Mouse (Mus musculus): ENCODE measurements at regions not wholly inside any gene's neighbourhood (a gene's known extent, or its start where the extent isn't known, plus 50 kb on each side); places are given as distances from the start of the nearest gene placed in this dataset.
"Not testable (repeated sequence)": the region's sequence is repeated elsewhere in the genome, so short reads cannot be mapped to it uniquely, and the experiment has no call there.

DNA sequence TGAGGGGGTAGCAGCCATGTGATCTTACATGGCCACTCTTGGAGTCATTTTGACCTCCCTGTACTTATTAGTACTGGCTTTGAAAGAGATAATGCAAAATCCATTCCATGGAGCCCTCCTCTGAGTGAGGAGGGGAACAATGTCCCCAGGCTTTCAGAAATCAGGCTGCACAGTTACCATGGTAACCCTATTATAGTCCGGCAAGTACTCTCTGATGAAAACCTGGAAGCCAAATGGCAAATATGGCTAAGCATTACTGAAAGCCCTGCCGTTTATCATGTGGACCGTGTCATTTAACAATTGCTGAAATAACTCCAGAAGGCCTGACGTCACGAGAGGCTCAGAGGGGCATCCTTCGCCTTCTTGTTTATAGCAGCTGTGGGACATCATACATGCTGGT lies 82.5 kb upstream of the Xcl1 start:
- no peak for DNase-seq (ENCODE audit: low spot score in 2 of 2)

DNA sequence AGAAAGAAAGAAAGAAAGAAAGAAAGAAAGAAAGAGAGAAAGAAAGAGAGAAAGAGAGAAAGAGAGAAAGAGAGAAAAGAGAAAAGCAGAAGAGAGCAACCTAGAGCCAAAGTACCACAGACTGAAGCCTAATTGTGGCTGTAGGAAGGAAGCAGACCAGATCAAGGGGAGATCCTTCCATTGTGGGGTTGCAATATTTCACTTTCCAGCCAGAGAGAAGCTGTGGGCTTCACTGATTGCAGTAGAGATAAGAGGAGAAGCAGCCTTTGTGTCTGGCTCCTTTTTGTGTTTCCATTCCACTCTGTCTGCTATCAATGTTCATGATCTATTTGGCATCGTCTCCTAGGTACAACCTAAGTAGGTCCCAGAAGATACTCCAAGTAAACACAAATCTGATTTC lies 79.0 kb upstream of the Xcl1 start:
- DNase-seq (ENCODE audit: low spot score in 2 of 2), result no peak

DNA sequence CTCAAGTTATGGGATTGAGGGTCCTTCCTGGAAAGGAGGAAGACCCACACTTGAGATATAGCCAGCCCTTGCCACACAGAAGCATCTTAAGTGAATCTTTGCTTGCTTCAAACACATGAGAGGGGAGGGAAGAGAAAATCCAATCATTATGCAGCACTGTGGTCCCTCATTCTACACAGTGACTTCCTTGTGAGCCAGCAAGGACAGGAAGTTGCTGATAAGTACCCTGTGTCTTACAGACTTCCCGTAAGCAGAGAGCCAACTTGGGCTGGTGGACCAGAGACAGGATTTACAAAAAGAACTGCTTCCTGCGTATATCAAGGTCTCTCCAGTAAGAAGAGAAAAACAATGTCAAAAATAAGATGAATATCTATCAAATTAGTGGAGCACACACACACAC lies 78.1 kb upstream of the Xcl1 start:
- DNase-seq (ENCODE audit: low spot score in 2 of 2), result no peak

DNA sequence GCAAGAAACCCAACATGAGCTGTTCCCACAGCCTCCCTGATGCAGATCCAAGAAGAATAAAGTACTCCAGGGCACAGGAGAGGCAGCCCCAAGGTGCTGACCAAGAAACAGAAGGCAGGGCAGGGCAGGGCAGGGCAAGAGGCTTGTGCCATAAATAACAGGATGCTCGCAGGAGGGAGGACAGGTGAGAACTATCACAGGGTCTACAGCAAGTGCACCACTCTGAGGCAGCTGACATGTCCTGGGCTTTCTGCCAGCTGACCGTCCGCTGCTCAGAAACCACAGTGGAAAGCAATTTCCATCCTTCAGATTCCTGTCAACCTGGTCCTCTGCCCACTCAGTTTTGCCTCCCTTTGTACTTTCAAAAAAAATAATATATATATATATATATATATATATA lies 77.0 kb upstream of the Xcl1 start:
- no peak for DNase-seq (ENCODE audit: low spot score in 2 of 2)

DNA sequence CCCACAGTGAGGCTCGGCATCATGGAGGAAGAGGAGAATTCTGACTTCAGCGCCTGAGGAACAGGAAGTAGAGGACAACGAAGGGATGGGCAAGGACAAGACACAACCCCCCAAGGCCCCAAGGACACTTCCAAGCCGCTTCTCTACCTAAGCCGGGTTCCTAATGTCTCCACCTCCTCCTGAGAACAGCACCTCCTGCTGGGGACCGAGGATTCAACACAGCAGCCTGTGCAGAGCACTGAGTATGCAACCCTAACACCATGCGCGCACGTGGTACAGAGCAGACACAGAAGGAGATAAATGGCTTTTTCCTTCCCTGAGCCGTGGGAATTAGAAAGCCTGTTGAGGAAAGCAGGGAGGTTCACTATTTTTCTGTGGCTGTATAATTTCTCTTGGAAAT lies 64.2 kb upstream of the Xcl1 start:
- DNase-seq (ENCODE audit: low spot score in 2 of 2), result no peak

DNA sequence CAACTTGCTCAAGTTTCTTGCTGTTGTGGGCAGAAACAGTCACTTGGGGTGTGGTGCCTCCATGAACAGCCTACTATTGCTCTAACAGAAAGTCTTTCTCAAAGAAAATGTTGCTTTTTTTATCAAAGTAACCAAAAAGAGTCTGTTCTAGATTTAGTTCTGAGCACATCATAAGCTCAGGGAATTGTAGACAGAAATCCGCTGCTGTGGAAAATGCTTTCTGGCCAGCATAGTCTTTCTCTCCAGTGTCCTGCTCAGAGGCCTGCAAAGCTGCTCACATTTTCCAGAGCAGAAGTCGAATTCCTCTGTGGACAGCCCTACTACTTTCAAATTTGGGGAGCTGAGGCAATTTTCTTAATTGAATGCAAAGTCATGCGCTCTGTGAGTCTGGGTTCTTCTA lies 63.3 kb upstream of the Xcl1 start:
- no peak for DNase-seq (ENCODE audit: low spot score in 2 of 2)

DNA sequence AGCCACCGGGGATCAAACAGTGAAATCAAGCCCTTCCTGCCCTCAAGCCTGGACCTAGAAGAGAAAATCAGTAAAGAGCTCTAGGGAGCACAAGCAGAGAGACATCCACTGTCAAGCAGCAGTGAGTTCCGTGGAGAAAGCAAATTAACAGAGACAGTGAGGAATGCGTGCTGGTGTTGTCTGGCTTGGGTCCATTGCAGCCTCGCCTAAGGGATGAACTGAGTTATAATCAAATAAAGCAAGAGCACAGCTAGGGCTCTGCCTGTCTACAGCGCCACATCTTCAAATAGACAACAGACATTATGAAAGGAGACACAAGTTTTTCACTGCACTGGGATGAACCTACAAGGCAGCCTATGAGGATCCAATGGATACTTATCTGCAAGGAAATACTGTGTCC lies 62.3 kb upstream of the Xcl1 start:
- DNase-seq (ENCODE audit: low spot score in 2 of 2), result no peak

DNA sequence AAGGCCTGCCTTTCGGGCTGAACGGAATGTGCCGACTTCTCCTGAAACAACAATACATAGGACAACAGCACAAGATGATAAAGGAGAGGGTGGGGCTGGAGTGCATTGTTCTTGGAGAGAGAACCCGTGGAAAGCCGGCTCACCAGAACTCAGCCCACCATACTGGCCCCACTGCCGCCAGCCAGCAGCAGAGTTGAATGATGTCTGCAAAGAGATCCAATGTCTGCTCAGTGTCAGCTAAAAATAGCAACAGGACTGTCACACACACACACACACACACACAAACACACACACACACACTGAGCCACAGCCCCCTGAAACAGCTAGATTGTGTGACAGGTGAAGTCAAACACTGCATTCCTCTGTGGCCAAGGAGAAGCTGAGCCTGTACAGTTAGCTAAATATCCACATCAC lies 58.9 kb upstream of the Xcl1 start:
- no peak for DNase-seq (ENCODE audit: low spot score in 2 of 2)

DNA sequence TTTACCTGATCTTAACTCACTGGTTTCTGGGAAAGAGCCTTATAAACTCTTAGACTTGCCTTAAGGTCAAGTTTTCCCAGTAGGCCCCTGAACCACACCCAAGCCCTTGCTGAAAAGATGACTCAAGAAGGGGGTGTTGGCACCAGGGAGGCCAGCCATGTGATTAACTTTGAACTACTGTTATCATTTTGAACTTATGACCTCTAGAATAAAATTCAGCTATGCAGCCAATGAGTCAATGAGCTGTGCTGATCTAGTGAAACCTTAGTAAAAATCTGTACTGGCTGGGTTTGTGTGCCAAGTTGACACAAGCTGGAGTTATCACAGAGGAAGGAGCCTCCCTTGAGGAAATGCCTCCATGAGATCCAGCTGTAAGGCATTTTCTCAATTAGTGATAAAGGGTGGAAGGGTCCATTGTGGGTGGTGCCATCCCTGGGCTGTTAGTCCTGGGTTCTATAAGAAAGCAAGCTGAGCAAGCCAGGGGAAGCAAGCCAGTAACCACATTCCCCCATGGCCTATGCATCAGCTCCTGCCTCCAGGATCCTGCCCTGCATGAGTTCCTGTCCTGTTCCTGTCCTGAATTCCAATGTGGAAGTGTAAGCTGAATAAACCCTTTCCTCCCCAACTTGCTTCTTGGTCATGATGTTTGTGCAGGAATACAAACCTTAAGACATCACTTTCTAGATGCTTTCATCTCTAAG lies 58.0 kb upstream of the Xcl1 start:
- not testable (repeated sequence) for DNase-seq (ENCODE audit: low spot score in 2 of 2)

DNA sequence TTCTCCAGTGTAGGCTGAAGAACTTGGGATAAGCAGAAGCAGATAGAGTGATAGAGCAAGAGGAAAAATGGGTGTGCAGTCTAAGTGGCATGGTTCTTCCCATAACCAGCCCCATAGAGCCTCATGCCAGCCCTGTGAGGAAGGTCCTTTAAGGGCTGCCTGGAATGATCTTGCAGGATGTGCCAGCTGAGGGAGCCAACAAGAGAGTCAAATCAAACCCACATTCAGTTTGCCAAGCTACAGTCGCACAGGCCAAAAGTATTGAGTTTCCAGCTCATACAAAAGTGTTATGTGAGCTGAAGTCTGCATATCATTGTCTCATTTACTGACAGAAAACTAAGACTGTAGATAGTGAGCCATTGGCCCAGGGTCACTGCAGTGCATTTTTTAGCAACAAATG lies 53.7 kb upstream of the Xcl1 start:
- no peak for DNase-seq (ENCODE audit: low spot score in 2 of 2)

DNA sequence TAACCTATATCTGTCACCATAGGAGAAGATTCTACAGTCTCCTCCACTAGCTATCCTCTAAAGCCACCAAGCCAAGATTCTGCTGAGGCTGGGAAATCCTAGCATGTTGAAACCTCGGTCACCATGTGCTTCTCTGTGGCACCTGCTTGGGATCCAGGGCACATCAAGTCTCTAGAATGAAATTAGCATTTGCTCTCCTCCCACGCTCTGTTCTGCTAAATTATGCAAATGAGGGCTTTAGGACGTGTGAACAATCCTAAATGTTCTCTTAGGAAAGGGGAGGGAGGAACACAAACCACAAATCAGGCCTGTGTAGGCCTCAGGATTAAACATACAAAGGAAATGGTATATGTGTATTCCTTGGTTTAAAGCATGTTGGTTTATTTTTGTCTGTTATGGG lies 52.9 kb upstream of the Xcl1 start:
- DNase-seq (ENCODE audit: low spot score in 2 of 2), result no peak

DNA sequence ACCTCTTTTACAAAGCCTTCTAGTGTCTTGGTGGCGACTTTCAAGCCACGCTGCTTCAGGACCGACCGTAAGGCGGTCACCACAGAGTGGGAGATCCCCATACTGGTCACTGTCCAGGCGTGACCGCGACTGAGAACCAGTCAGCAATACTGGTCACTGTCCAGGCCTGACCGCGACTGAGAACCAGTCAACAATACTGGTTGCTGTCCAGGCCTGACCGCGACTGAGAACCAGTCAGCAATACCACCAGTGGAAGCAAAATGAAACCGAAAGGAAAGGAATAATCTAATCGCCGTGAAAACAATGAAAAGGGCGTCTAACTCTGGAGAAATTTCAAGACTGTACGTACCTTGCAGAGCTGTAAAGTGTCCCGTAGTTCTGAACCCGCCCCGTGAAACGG lies 50.2 kb upstream of the Xcl1 start:
- DNase-seq (ENCODE audit: low spot score in 2 of 2), result not testable (repeated sequence)

All from frontal cortex, postnatal 25 days (tissue).